Mouse (Mus musculus) erythroblast, embryonic 14.5 days (primary cell): ENCODE measurements around the gene Cep55. TPM values are rescaled to one million over a fixed set of nuclear protein-coding genes. Genes with fewer than 3 reads are reported as not detected.

ENCODE experiments used
- H3K27me3 ChIP-seq: 2 replicates; pipeline ENCODE4 v1.6.1; 2012; ENCODE audit warnings: inconsistent platforms; ENCODE audit not compliant: control insufficient read depth
- H3K36me3 ChIP-seq: 2 replicates; pipeline ENCODE4 v1.6.1; 2012; ENCODE audit warnings: mild to moderate bottlenecking, inconsistent platforms; ENCODE audit not compliant: control insufficient read depth
- H3K4me1 ChIP-seq: 2 replicates; pipeline ENCODE4 v1.6.1; 2012; ENCODE audit warnings: inconsistent platforms; ENCODE audit not compliant: control insufficient read depth
- H3K4me3 ChIP-seq: replicated peaks from 2 replicates; pipeline ENCODE3; 2012; ENCODE audit warnings: moderate library complexity, mild to moderate bottlenecking, inconsistent platforms
- H3K9me3 ChIP-seq: 2 replicates; pipeline ENCODE4 v1.6.1; 2012; ENCODE audit warnings: low read length, inconsistent platforms, mixed read lengths; ENCODE audit not compliant: control insufficient read depth
- GATA1 ChIP-seq: IDR thresholded peaks from 2 replicates; pipeline ENCODE4 v1.6.1; 2012; ENCODE audit warnings: low read length, inconsistent platforms, mixed read lengths
- TAL1 ChIP-seq: IDR thresholded peaks from 3 replicates; pipeline ENCODE4 v1.6.1; 2012; ENCODE audit warnings: low read length, inconsistent platforms, mixed read lengths
- polyA plus RNA-seq: library from polyadenylated mRNA; stranded (reverse); fragments of >175 nt; gene quantifications from 2 replicates; pipeline ENCODE4 v1.2.3, GENCODE M21; 2012

Gene Cep55
- polyA plus RNA-seq, 1 experiment = not detected

DNA sequence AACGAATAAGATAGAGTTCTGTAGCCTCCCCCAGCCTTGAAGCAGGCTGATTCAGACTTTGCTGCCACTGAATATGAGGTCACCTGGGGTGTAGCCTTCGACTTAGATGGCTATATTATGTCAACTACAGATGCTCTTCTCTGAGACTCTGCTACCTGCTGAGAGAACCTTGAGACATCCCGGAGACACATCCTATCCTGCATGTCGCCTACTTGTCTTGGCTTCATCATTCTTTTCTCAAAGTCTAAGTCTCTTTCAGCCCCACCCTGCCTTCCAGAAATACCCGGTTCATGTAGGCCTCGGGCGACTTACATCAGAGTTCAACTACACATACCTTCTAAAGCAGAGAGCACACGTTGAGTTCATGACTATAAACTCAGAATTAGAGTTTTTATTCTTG, 2.1 kb downstream of the Cep55 start:
- H3K9me3 ChIP-seq = no peaks in the 10 kb centered on the region
- H3K4me3 ChIP-seq = no peak overlapping the region
- H3K4me1 ChIP-seq = peaks cover 11% of the 10 kb centered on the region
- peaks cover 35% of the 10 kb centered on the region for H3K27me3 ChIP-seq
- H3K36me3 ChIP-seq = no peaks in the 10 kb centered on the region; the same call in 1 of the 2 replicates
- TF ChIP-seq TAL1 (no peak), GATA1 (no peak)

DNA sequence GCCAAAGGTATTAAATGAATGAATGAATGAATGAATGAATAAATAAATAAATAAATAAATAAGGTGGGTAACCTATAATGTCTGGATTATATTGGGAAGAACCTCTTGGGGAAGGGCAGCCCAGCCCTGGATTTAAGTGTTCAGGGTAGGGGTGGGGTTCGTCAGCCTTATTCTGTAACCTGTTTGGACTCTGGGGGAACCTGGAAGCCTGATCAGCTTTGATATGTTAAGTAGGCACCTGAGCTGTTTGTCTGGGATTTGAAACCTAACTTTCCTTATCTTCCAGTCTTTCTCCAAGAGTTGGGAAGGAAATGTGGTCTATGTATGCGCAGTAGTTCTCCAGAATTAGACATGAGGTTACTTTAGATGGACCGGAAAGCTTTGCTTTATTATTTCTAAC, 8.4 kb downstream of the Cep55 start:
- Histone ChIP-seq H3K36me3 (no peaks in the 10 kb centered on the region; the same call in 1 of the 2 replicates), H3K27me3 (no peaks in the 10 kb centered on the region), H3K4me1 (no peaks in the 10 kb centered on the region), H3K9me3 (no peaks in the 10 kb centered on the region), H3K4me3 (no peak overlapping the region)
- TF ChIP-seq TAL1 (no peak), GATA1 (no peak)

DNA sequence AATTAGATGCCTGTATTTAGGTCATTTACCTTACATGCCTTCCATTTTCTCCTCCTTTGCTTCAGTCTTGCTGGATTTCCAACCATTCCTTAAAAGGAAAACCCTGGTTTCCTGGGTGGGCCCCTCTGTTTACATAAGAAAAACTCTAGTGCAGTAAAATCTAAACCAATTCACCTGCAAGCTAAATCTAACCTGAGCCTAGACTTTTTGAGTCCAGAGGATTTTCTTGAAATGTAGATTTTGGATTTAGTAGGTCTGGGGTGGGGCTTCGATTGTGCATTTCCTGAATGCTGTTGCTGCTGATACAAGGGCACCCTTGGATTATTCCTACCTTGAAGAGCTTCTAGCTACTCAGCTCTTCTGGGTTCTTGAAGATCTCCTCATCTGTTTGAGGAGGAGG, 9.2 kb downstream of the Cep55 start:
- TF ChIP-seq GATA1 = no peak
- TF ChIP-seq TAL1 = no peak
- Histone ChIP-seq H3K27me3 (no peaks in the 10 kb centered on the region), H3K36me3 (no peaks in the 10 kb centered on the region; the same call in 1 of the 2 replicates), H3K4me3 (no peak overlapping the region), H3K9me3 (no peaks in the 10 kb centered on the region), H3K4me1 (no peaks in the 10 kb centered on the region)

DNA sequence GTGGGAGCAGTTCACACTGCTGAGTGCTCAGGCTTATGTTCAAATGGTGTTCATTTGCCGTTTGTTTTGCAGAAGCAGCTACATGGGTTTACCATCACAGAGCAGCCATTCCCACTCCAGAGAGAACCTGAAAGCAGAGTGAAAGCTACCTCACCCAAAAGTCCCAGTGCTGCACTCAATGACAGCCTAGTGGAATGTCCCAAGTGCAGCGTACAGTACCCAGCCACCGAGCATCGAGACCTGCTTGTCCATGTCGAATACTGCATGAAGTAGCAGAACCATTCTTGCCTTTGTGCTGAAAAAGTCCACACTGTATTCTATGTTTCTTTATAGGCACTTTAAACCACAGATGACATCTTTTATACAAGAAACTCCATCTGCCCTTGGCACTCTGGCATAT, 18.4 kb downstream of the Cep55 start:
- Histone ChIP-seq H3K4me3 (no peak overlapping the region), H3K27me3 (no peaks in the 10 kb centered on the region), H3K4me1 (no peaks in the 10 kb centered on the region), H3K36me3 (no peaks in the 10 kb centered on the region; the same call in 1 of the 2 replicates), H3K9me3 (no peaks in the 10 kb centered on the region)
- TF ChIP-seq TAL1 (no peak), GATA1 (no peak)

DNA sequence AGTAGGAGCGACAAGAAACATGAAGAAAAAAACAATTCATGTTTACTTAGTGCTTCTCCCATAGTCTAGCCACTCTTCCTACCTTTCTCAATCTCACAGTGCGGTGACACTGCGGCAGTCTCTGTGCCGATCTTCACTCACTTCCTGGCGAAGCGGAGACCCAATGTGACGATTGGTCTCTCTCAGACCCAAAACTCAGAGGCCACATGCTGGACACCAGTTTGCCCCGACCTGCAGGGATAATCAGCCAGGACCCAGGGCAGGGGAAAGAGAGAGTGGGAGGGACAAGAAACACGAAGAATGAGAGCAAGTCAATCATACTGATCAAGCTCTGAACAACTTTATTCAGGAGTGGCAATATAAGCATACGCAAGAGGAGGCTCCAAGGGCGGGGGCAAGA, 20.2 kb downstream of the Cep55 start:
- H3K4me1 ChIP-seq = no peaks in the 10 kb centered on the region
- no peak overlapping the region for H3K4me3 ChIP-seq
- TF ChIP-seq TAL1 = no peak
- TF ChIP-seq GATA1 = no peak
- H3K36me3 ChIP-seq = no peaks in the 10 kb centered on the region; the same call in 1 of the 2 replicates
- no peaks in the 10 kb centered on the region for H3K9me3 ChIP-seq
- H3K27me3 ChIP-seq = no peaks in the 10 kb centered on the region

DNA sequence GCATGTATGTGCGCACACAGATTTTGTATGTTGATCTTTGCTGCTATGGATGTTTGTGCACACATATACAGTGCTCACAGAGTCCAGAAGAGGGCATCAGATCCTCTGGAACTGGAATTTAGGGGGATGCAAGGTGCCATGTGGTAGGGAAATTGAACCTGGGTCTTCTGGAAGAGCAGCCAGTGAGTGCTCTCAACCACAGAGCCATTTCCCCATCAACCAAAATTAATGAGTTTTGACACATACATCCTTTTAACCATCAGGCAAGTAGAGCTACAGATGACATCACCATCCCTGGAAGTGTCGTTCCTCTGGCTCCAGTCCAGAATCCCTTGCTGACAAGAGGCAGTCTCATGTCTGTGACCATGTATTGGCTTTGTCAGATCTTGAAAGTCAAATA, 21.4 kb downstream of the Cep55 start:
- H3K36me3 ChIP-seq = no peaks in the 10 kb centered on the region; the same call in 1 of the 2 replicates
- no peaks in the 10 kb centered on the region for H3K4me1 ChIP-seq
- H3K4me3 ChIP-seq = no peak overlapping the region
- no peaks in the 10 kb centered on the region for H3K27me3 ChIP-seq
- H3K9me3 ChIP-seq = no peaks in the 10 kb centered on the region
- TF ChIP-seq TAL1 (no peak), GATA1 (no peak)

DNA sequence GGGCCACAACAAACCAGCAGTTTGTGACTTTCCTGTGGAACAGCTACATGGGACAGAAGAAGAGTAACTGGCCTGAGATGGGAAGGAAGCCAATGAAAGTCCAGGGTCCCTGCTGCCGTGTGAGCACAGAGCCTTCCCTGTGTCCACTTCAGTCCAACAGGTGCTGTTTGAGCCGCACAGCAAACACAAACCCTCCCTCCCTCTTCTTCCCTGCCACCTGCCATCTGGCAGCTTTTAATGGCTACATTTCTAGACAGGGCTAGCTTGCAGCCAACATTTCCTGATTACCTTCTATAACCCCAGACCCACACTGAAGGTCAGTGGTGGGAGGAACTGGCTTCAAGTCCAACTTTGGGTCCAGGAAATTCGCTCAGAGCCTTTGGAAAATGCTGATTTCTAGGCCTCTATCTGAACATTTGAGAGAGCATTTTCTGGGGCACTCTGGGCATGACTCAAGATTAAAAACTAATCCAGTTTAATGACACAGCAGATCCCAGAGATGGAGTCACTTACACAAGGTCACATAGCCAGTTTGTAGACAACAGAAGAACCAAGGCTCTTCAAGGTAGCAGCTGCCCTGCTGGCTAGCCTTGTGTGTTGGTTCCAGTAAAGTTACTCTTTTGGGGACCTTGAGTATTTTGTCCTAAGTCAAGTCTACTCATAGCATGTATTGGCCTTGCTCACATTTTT, 23.2 kb downstream of the Cep55 start:
- Histone ChIP-seq H3K4me1 (no peaks in the 10 kb centered on the region), H3K27me3 (no peaks in the 10 kb centered on the region)

DNA sequence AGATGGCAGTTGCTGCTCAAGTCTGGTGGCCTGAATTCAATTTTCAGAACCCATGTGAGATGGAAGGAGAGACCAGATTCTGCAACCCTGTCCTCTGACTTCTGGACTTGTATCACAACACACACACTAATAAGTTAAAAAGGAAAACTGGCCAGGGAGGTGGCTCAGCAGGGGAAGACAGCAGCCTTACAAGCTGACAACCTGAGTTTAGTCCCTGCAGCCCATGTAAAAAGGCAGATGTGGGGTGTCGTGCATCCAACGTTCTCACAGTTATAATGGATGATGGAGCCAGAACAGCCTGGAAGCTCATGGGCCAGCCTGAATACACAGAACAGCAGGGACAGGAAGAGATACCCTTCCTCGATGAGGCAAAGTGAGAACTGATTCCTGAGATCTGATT, 26.6 kb downstream of the Cep55 start:
- Histone ChIP-seq H3K4me3 (no peak overlapping the region), H3K36me3 (no peaks in the 10 kb centered on the region), H3K27me3 (no peaks in the 10 kb centered on the region), H3K4me1 (no peaks in the 10 kb centered on the region), H3K9me3 (no peaks in the 10 kb centered on the region)
- TF ChIP-seq TAL1 = no peak
- TF ChIP-seq GATA1 = no peak

More for the DNA sequence above, 23.2 kb downstream of the Cep55 start:
- H3K4me3 ChIP-seq = no peak overlapping the region
- no peaks in the 10 kb centered on the region for H3K9me3 ChIP-seq
- TF ChIP-seq TAL1 (no peak), GATA1 (no peak)
- no peaks in the 10 kb centered on the region; the same call in 1 of the 2 replicates for H3K36me3 ChIP-seq

DNA sequence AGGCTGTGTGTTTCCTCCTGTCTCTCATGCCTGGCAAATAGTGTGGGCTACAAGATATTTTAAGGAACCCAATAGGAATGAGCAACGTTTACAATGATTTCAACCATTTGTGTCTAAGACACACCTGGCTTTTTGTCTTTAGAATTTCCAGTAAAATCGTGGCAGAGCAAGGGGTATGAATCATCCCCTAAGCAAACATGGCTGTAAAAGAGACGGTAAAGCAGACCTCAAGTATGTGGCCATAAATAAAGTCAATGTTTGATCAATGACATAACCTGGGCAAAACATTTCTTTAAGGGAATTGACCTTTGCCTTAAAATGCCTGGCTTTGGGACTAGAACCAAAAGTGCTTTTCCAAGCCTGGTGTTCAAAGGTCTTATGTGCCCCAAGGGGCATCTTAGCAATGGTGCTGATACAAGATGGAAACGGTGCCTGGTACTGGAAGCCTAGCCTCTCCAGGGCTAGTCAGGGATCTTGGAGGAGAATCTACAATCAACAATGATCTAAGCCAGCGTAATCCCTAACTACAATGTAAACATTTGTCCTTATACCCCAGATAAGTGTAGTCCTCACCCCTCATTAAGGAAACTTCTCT, 28.2 kb downstream of the Cep55 start:
- H3K9me3 ChIP-seq = no peaks in the 10 kb centered on the region

DNA sequence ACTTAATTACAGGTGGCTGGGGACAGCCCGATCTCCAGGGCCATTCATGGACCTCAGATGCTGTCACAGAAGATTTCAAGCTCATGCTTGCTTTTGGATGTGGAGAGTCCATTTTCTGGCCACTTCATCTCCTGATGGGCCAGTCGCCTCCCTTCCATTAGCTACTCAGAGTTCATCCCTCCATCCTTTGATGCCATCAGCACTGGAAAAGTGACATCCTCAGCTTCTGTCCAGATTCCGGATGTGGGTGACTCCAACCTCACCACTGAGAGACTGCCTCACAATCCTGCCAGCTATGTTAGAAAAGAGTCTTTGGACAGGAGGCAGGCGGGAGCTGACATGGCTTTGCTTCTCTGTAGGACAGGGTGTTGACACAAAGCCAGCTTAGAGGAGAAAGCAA, 31.0 kb downstream of the Cep55 start:
- Histone ChIP-seq H3K4me1 (no peaks in the 10 kb centered on the region), H3K9me3 (no peaks in the 10 kb centered on the region), H3K36me3 (no peaks in the 10 kb centered on the region), H3K27me3 (no peaks in the 10 kb centered on the region), H3K4me3 (no peak overlapping the region)
- TF ChIP-seq GATA1 (no peak), TAL1 (no peak)

More for the DNA sequence above, 28.2 kb downstream of the Cep55 start:
- no peaks in the 10 kb centered on the region for H3K4me1 ChIP-seq
- no peak overlapping the region for H3K4me3 ChIP-seq
- H3K27me3 ChIP-seq = no peaks in the 10 kb centered on the region
- H3K36me3 ChIP-seq = no peaks in the 10 kb centered on the region
- no peak for TF ChIP-seq GATA1
- TF ChIP-seq TAL1 = no peak
